Mouse (Mus musculus) forebrain, postnatal 0 days (tissue): ENCODE data around the gene Dmrtc1b. TPM values are rescaled to one million over a fixed set of nuclear protein-coding genes. Genes with fewer than 3 reads are reported as not detected.
"Not testable (repeated sequence)": the region's sequence is repeated elsewhere in the genome, so short reads cannot be mapped to it uniquely, and the experiment has no call there.

Experiments
- ATAC-seq: fragments of 200-750 bp; cut with Nextera tagmentation; 2 replicates; pipeline ENCODE4 v1.8.0; 2017; ENCODE audit warnings: mild to moderate bottlenecking, moderate library complexity
- DNase-seq: peaks from one replicate; pipeline ENCODE4 v3.0.0-alpha.2; 2015
- H3K27ac ChIP-seq: fragments of 300-500 bp; sonication (generic); 2 replicates; pipeline ENCODE4 v1.5.1; 2014; ENCODE audit warnings: low read depth, mild to moderate bottlenecking, antibody characterized with exemption, low read length, moderate library complexity, mixed read lengths
- H3K27me3 ChIP-seq: fragments of 300-500 bp; sonication (generic); 2 replicates; pipeline ENCODE4 v1.6.1; 2014; ENCODE audit warnings: mild to moderate bottlenecking, low read length, mixed read lengths; ENCODE audit not compliant: insufficient read depth
- H3K36me3 ChIP-seq: fragments of 300-500 bp; sonication (generic); 2 replicates; pipeline ENCODE4 v1.6.1; 2014; ENCODE audit warnings: mild to moderate bottlenecking, moderate library complexity; ENCODE audit not compliant: insufficient read depth
- H3K4me1 ChIP-seq: fragments of 300-500 bp; sonication (generic); 2 replicates; pipeline ENCODE4 v1.6.1; 2014; ENCODE audit warnings: antibody characterized with exemption; ENCODE audit not compliant: insufficient read depth
- H3K4me2 ChIP-seq: fragments of 300-500 bp; sonication (generic); 2 replicates; pipeline ENCODE4 v1.6.1; 2014; ENCODE audit warnings: low read depth, mild to moderate bottlenecking, moderate library complexity
- H3K4me3 ChIP-seq: fragments of 300-500 bp; sonication (generic); 2 replicates; pipeline ENCODE4 v1.5.1; 2014; ENCODE audit warnings: low read depth, low read length, mixed read lengths
- H3K9ac ChIP-seq: fragments of 300-500 bp; sonication (generic); 2 replicates; pipeline ENCODE4 v1.6.1; 2014; ENCODE audit warnings: mild to moderate bottlenecking
- H3K9me3 ChIP-seq: fragments of 300-500 bp; sonication (generic); 2 replicates; pipeline ENCODE4 v1.6.1; 2016; ENCODE audit warnings: low read length
- CTCF ChIP-seq: sonication (generic); IDR thresholded peaks from 2 replicates; pipeline ENCODE4 v1.5.1; 2016; ENCODE audit warnings: antibody characterized with exemption, control low read depth, low read depth
- WGBS: fragments of 180-500 bp; shearing (Covaris S2); extraction: QIAGEN DNeasy Blood & Tissue Kit; methylation state at CpG from one replicate; pipeline ENCODE4 v1.1.7; 2014; 5-methylcytosine and 5-hydroxymethylcytosine counted together
- polyA plus RNA-seq: library from polyadenylated mRNA; unstranded; fragments of >200 nt; fragmentation: Nextera tagmentation; extraction: Ambion mirVana; gene quantifications from 2 replicates; pipeline ENCODE4 v1.2.1, GENCODE M21; 2015
- total RNA-seq: library from RNA; depleted of rRNA; stranded (reverse); fragments of >200 nt; gene quantifications from 2 replicates; pipeline ENCODE4 v1.2.3, GENCODE M21; 2014; rRNA removed

Dmrtc1b gene
- total RNA-seq (not detected in 2 replicates), polyA plus RNA-seq (not detected in 2 replicates)

GRCm38 (mm10) chrX:102707535-102707934, at the start of gene Dmrtc1b, which contains the start of gene Gm9112:
Dmrtc1b (plus strand) TSS chrX:102707865.
Gm9112 (minus strand) TSS chrX:102707635.
- ATAC-seq, H3K4me2 ChIP-seq, H3K36me3 ChIP-seq, DNase-seq, H3K4me1 ChIP-seq, H3K9me3 ChIP-seq, H3K27me3 ChIP-seq, H3K4me3 ChIP-seq, H3K9ac ChIP-seq, H3K27ac ChIP-seq: not testable (repeated sequence)
- WGBS: 90% methylated on average over 7 of the region's 10 CpGs

- DNase-seq: no peak
- no peak overlapping the region for H3K4me3 ChIP-seq
- 22% methylated on average over 3 of the region's 3 CpGs for WGBS
- no peaks in the 10 kb centered on the region for H3K27me3 ChIP-seq
- ATAC-seq: no peak
- H3K36me3 ChIP-seq: no peaks in the 10 kb centered on the region
- TF ChIP-seq CTCF: no peak
- no peaks in the 10 kb centered on the region for H3K4me1 ChIP-seq
- no peaks in the 10 kb centered on the region for H3K9me3 ChIP-seq
- H3K27ac ChIP-seq: no peak overlapping the region
- no peak overlapping the region for H3K4me2 ChIP-seq
- H3K9ac ChIP-seq: no peak overlapping the region
Measured at GRCm38 (mm10) chrX:102660712-102661111, 47.0 kb upstream of the Dmrtc1b start.

- Histone ChIP-seq H3K9ac (no peak overlapping the region), H3K9me3 (no peaks in the 10 kb centered on the region), H3K4me2 (no peak overlapping the region), H3K36me3 (no peaks in the 10 kb centered on the region), H3K27ac (no peak overlapping the region), H3K27me3 (no peaks in the 10 kb centered on the region), H3K4me1 (no peaks in the 10 kb centered on the region), H3K4me3 (no peak overlapping the region)
- TF ChIP-seq CTCF: no peak
- ATAC-seq (no peak), DNase-seq (no peak)
- 87% methylated on average over 2 of the region's 2 CpGs for WGBS
Measured at GRCm38 (mm10) chrX:102666641-102667040, 41.0 kb upstream of the Dmrtc1b start.

- not testable (repeated sequence) for H3K9ac ChIP-seq, ATAC-seq, H3K27me3 ChIP-seq, DNase-seq, H3K27ac ChIP-seq, H3K4me3 ChIP-seq, H3K4me1 ChIP-seq, H3K4me2 ChIP-seq, H3K36me3 ChIP-seq, H3K9me3 ChIP-seq
- 42% methylated on average over 3 of the region's 3 CpGs for WGBS
Measured at GRCm38 (mm10) chrX:102684706-102685105, 23.0 kb upstream of the Dmrtc1b start.

- H3K9me3 ChIP-seq, H3K27ac ChIP-seq, H3K9ac ChIP-seq, H3K4me1 ChIP-seq, H3K27me3 ChIP-seq, H3K4me2 ChIP-seq, H3K4me3 ChIP-seq, ATAC-seq, H3K36me3 ChIP-seq, DNase-seq: not testable (repeated sequence)
- WGBS: 89% methylated on average over 5 of the region's 5 CpGs
Measured at GRCm38 (mm10) chrX:102686872-102687271, 20.8 kb upstream of the Dmrtc1b start, which contains the start of gene Gm3880. Gm3880 (minus strand) TSS chrX:102686972.

GRCm38 (mm10) chrX:102689252-102689651, 18.4 kb upstream of the Dmrtc1b start:
- not testable (repeated sequence) for H3K27me3 ChIP-seq, H3K27ac ChIP-seq, H3K36me3 ChIP-seq, H3K4me3 ChIP-seq, H3K4me1 ChIP-seq, H3K9me3 ChIP-seq, H3K4me2 ChIP-seq, H3K9ac ChIP-seq
- DNase-seq (peak; percentile 25), ATAC-seq (peak; percentile 73)
- TF ChIP-seq CTCF: peak; percentile 54
- WGBS: 18% methylated on average over 4 of the region's 4 CpGs

- not testable (repeated sequence) for H3K4me3 ChIP-seq, DNase-seq, H3K9ac ChIP-seq, H3K4me2 ChIP-seq, H3K9me3 ChIP-seq, H3K4me1 ChIP-seq, H3K27me3 ChIP-seq, H3K27ac ChIP-seq, ATAC-seq, H3K36me3 ChIP-seq
- WGBS: 74% methylated on average over 3 of the region's 3 CpGs
Measured at GRCm38 (mm10) chrX:102700636-102701035, 7.0 kb upstream of the Dmrtc1b start.

- H3K4me3 ChIP-seq, H3K9me3 ChIP-seq, DNase-seq, ATAC-seq, H3K36me3 ChIP-seq, H3K4me2 ChIP-seq, H3K4me1 ChIP-seq, H3K27me3 ChIP-seq, H3K27ac ChIP-seq, H3K9ac ChIP-seq: not testable (repeated sequence)
- WGBS: 79% methylated on average over 6 of the region's 6 CpGs
Measured at GRCm38 (mm10) chrX:102724226-102724625, 16.6 kb downstream of the Dmrtc1b start.

Other genes with a start within 250 kb of the Dmrtc1b start
- gene Hdac8, start 202.5 kb upstream of the Dmrtc1b start, total RNA-seq: 12.7 and 13.5 TPM in 2 replicates
- gene Hdac8, start 202.5 kb upstream of the Dmrtc1b start, polyA plus RNA-seq: 7.9 and 8.4 TPM in 2 replicates
- 5.4 and 7.9 TPM in 2 replicates for gene Phka1, start 63.6 kb upstream of the Dmrtc1b start, total RNA-seq
- gene Phka1, start 63.6 kb upstream of the Dmrtc1b start, polyA plus RNA-seq: 1.9 and 3.7 TPM in 2 replicates
- not detected in 2 replicates for gene Gm3880, start 20.9 kb upstream of the Dmrtc1b start, total RNA-seq
- gene Gm3880, start 20.9 kb upstream of the Dmrtc1b start, polyA plus RNA-seq: not detected in 2 replicates
- not detected in 2 replicates for gene Gm9112, start 230 bp upstream of the Dmrtc1b start, total RNA-seq
- not detected in 2 replicates for gene Gm9112, start 230 bp upstream of the Dmrtc1b start, polyA plus RNA-seq
- not detected in 2 replicates for gene Dmrtc1c1, start 95.1 kb downstream of the Dmrtc1b start, total RNA-seq
- not detected in 2 replicates for gene Dmrtc1c1, start 95.1 kb downstream of the Dmrtc1b start, polyA plus RNA-seq
- not detected in 2 replicates for gene Dmrtc1c2, start 146.8 kb downstream of the Dmrtc1b start, total RNA-seq
- gene Dmrtc1c2, start 146.8 kb downstream of the Dmrtc1b start, polyA plus RNA-seq: not detected in 2 replicates
- gene 1700031F05Rik, start 160.1 kb downstream of the Dmrtc1b start, total RNA-seq: not detected in 2 replicates
- not detected in 2 replicates for gene 1700031F05Rik, start 160.1 kb downstream of the Dmrtc1b start, polyA plus RNA-seq
- 2.2 and 4.5 TPM in 2 replicates for gene Dmrtc1a, start 200.8 kb downstream of the Dmrtc1b start, total RNA-seq
- 4.6 and 4.8 TPM in 2 replicates for gene Dmrtc1a, start 200.8 kb downstream of the Dmrtc1b start, polyA plus RNA-seq
- gene 1700011M02Rik, start 201.0 kb downstream of the Dmrtc1b start, total RNA-seq: not detected in 2 replicates
- gene 1700011M02Rik, start 201.0 kb downstream of the Dmrtc1b start, polyA plus RNA-seq: not detected in 2 replicates
- gene 1700018G05Rik, start 220.5 kb downstream of the Dmrtc1b start, total RNA-seq: not detected in 2 replicates
- not detected in 2 replicates for gene 1700018G05Rik, start 220.5 kb downstream of the Dmrtc1b start, polyA plus RNA-seq